Mouse (Mus musculus) embryonic facial prominence, embryonic 12.5 days (tissue): Measurements from ENCODE around the gene 1190002N15Rik. TPM values are rescaled to one million over a fixed set of nuclear protein-coding genes. Genes with fewer than 3 reads are reported as not detected.

ENCODE experiments used
- ATAC-seq: fragments of 200-750 bp; cut with Nextera tagmentation; 2 replicates; pipeline ENCODE4 v1.8.0; 2017; ENCODE audit not compliant: insufficient number of reproducible peaks, insufficient read depth, low FRiP score, low TSS enrichment
- H3K27ac ChIP-seq: fragments of 300-500 bp; sonication (generic); 2 replicates; pipeline ENCODE4 v1.5.1; 2016; ENCODE audit warnings: mild to moderate bottlenecking
- H3K27me3 ChIP-seq: fragments of 300-500 bp; sonication (generic); 2 replicates; pipeline ENCODE4 v1.6.1; 2016; ENCODE audit warnings: mild to moderate bottlenecking, moderate library complexity
- H3K36me3 ChIP-seq: fragments of 300-500 bp; sonication (generic); 2 replicates; pipeline ENCODE4 v1.6.1; 2016; ENCODE audit warnings: mild to moderate bottlenecking
- H3K4me1 ChIP-seq: fragments of 300-500 bp; sonication (generic); 2 replicates; pipeline ENCODE4 v1.6.1; 2016
- H3K4me2 ChIP-seq: fragments of 300-500 bp; sonication (generic); replicated peaks from 2 replicates; pipeline ENCODE4 v1.6.1; 2016; ENCODE audit warnings: mild to moderate bottlenecking, moderate library complexity
- H3K4me3 ChIP-seq: fragments of 300-500 bp; sonication (generic); 2 replicates; pipeline ENCODE4 v1.5.1; 2016; ENCODE audit warnings: mild to moderate bottlenecking
- H3K9ac ChIP-seq: fragments of 300-500 bp; sonication (generic); 2 replicates; pipeline ENCODE4 v1.6.1; 2016; ENCODE audit warnings: mild to moderate bottlenecking, moderate library complexity
- H3K9me3 ChIP-seq: fragments of 300-500 bp; sonication (generic); 2 replicates; pipeline ENCODE4 v1.6.1; 2016; ENCODE audit warnings: mild to moderate bottlenecking, moderate library complexity
- WGBS: fragments of 180-500 bp; shearing (Covaris S2); methylation state at CpG from one replicate; pipeline ENCODE4 v1.1.7; 2016; 5-methylcytosine and 5-hydroxymethylcytosine counted together
- polyA plus RNA-seq: library from polyadenylated mRNA; unstranded; fragments of >200 nt; fragmentation: Nextera tagmentation; extraction: Ambion mirVana; gene quantifications from 2 replicates; pipeline ENCODE4 v1.2.1, GENCODE M21; 2016

1190002N15Rik gene
- polyA plus RNA-seq, 1 experiment from 2014 or later: 29.9 TPM

DNA sequence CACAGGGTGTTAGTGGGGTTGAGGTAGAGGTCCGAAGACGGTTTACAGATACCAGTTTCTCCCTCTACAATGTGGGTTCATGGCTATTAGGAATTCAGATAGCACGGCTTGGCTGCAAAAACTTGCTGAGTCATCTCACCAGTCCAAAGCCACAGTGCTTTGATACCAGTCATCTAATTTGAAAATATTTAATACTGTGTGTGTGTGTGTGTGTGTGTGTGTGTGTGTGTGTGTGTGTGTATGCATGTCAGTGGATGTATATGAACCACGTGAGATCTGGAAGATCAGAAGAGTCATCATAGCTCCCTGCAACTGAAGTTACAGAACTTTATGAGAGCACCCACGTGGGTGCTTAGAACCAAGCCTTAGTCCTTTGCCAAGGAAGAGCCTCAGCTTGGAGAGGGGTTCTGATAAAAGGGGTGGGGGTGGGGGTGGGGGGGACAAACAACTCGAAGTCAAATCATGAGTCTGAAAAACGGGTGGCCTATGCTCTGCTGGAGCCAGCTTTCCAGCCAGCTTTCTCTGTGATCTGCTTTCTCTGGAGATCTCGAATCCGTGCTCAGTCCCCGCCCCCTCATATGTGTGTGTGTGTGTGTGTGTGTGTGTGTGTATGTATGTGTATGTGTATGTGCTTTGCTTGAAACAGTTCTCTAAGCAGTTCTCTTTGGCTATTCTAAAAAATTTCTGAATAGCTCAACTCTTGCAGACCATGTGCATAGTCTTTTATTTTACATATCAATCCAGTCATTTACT lies 2.6 kb upstream of the 1190002N15Rik start:
- Histone ChIP-seq H3K4me2 (no peak overlapping the region), H3K9ac (no peak overlapping the region), H3K27me3 (no peaks in the 10 kb centered on the region), H3K4me3 (no peak overlapping the region), H3K27ac (no peak overlapping the region), H3K4me1 (no peaks in the 10 kb centered on the region; the same call in 1 of the 2 replicates), H3K9me3 (no peaks in the 10 kb centered on the region), H3K36me3 (no peaks in the 10 kb centered on the region)
- ATAC-seq: no peak
- 61% methylated on average over 10 of the region's 10 CpGs for WGBS

DNA sequence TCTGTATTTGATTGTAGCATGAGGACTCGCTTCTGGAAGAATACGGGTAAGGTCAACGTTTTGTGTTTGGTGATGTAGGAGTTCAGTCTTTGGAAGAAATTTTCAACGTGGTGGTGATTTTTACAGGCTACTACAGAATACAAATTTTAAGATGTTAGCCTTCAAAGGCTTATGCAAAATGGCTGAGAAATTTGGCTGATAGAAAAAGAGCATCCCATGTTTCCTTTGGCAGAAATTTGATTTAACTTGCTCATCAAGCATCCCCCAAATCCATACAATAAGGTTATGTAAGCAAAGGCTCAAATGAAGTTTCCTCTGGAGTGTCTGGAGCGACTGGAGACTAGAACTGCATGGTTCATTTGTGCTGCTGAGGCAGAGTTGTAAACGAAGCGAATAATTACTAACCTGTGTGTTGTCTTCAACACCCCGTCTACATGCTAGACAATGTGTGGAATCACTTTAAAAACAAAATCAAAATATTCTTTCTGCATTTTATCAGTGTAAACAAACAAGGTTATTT lies 1.5 kb upstream of the 1190002N15Rik start:
- peak overlapping the region; percentile 85; the same call in 1 of the 2 replicates for H3K9ac ChIP-seq
- peak overlapping the region; percentile 76 for H3K4me3 ChIP-seq
- H3K36me3 ChIP-seq: no peaks in the 10 kb centered on the region
- H3K27me3 ChIP-seq: no peaks in the 10 kb centered on the region
- peak overlapping the region; percentile 81 for H3K4me2 ChIP-seq
- no peak overlapping the region for H3K27ac ChIP-seq
- peaks cover under 1% of the 10 kb centered on the region for H3K4me1 ChIP-seq
- ATAC-seq: no peak
- 33% methylated on average over 8 of the region's 8 CpGs for WGBS
- no peaks in the 10 kb centered on the region for H3K9me3 ChIP-seq

DNA sequence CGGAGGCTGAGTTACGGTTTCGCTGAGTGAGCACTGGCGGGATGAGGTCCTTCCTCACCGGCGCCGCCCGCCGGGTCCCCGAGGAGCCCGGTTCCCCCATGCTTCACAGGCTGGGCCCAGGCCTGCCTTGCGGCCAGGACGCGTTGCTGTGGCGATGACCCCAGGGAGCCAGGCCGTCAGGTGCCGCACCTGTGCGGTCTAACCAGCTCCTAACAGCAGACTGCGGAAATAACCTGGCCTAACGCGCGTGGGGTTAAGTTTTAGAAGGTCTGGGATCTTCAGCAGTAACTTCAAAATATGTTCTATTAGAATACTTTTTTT lies 902 bp upstream of the 1190002N15Rik start:
- under 1% methylated on average over 22 of the region's 22 CpGs for WGBS
- H3K4me3 ChIP-seq: peak overlapping the region; percentile 76
- H3K9me3 ChIP-seq: no peaks in the 10 kb centered on the region
- peak; percentile 25; the same call in 1 of the 2 replicates for ATAC-seq
- no peaks in the 10 kb centered on the region for H3K27me3 ChIP-seq
- H3K9ac ChIP-seq: peak overlapping the region; percentile 85
- peaks cover 4% of the 10 kb centered on the region for H3K4me1 ChIP-seq
- peak overlapping the region; percentile 81 for H3K4me2 ChIP-seq
- no peaks in the 10 kb centered on the region for H3K36me3 ChIP-seq
- peak overlapping the region; percentile 97 for H3K27ac ChIP-seq

DNA sequence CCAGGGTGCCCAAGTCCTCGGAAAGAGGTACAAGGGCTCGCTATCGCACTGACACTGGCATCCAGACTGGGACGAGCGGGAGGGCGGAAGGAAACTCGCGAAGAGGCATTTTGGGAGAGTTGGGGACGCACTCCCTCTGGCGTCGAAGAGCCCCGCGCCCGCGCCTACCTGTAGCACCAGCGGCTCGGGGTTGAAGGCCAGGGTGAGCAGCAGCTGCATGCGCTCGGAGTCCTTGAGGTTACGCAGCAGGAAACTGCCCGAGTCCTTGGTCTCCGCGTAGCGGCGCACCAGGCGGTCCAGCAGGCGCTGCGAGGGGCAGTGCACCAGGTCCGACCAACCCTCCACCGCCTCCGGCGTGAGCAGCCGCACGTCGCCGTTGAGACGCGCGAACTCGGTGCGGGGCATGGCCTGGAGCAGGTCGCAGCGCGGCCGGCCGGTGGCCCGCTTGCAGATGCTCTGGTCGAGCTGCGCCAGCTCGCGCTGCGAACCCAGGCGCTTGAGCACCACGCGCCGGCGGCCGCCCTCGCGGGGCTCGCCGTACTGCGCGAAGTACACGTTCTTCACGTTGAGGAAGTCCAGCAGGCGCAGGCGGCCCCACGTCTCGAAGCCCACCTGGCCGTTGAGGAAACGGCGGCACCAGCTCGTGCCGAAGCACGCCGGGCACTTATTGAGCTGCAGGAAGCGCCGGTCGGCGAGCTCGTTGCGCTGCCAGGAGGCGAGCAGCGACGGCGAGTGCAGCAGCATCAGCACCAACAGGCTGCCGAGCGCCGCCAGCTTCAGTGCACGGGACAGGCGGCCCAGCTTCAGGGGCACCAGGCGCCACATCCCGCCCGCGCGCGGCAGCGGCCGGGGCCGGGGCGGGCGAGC lies 597 bp downstream of the 1190002N15Rik start:
- no peaks in the 10 kb centered on the region for H3K36me3 ChIP-seq
- peak overlapping the region; percentile 76 for H3K4me3 ChIP-seq
- under 1% methylated on average over 103 of the region's 103 CpGs for WGBS
- peak overlapping the region; percentile 81 for H3K4me2 ChIP-seq
- peak; percentile 52 for ATAC-seq
- H3K9ac ChIP-seq: peak overlapping the region; percentile 85
- peaks cover 4% of the 10 kb centered on the region for H3K4me1 ChIP-seq
- H3K27ac ChIP-seq: peak overlapping the region; percentile 97
- no peaks in the 10 kb centered on the region for H3K27me3 ChIP-seq
- no peaks in the 10 kb centered on the region for H3K9me3 ChIP-seq

DNA sequence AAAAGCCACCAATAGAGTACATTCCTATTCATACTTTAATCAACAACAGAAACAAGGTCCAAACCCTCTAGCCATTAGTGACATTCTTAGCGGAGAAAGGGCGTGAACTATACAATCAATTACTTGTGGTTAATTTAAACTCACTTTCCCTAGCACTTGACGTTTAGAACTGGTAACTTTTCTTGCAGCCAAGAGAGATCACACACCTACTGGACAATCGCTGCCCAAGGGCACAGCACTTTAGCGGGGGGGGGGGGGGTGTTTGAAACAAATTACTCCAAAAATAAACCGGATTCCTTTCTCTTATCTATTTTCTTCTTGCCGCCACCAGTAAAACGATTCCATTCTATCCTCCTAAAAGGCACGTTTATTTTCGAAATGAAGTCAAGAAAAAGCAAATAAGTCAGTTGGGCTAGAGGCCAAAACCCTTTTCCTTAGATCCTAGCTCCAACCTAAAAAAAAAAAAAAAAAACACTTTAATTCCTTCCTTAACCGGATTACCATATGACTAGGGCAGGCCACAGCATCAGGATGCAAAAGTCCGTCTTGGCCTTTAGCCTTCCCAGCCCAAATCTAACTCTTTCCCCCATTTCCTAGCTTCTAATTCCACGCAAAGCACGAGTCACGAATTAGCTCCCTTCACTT lies 1.5 kb downstream of the 1190002N15Rik start:
- Histone ChIP-seq H3K36me3 (no peaks in the 10 kb centered on the region), H3K27ac (peak overlapping the region; percentile 97), H3K9ac (peak overlapping the region; percentile 85), H3K27me3 (no peaks in the 10 kb centered on the region), H3K4me3 (peak overlapping the region; percentile 76), H3K9me3 (no peaks in the 10 kb centered on the region), H3K4me2 (peak overlapping the region; percentile 81), H3K4me1 (peaks cover 4% of the 10 kb centered on the region)
- no peak for ATAC-seq
- under 1% methylated on average over 15 of the region's 15 CpGs for WGBS

DNA sequence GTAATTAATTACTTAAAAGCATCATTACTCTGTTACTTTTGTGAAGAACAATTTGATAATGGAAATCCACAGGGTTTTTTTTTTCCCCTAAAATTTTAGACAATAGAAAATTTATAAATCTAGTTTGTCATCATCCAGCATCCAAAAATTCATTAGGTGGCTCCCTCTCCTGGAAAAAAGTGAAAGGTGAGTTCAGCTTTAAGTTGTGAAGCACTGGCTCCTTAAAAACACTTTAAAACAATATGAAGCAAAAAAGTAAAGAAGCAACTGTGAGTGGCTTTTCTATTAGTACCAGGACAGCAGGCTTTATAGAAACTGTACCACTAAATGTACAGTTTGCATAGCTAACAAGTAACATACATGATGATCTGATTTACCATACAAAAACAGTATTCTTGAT lies 3.1 kb downstream of the 1190002N15Rik start:
- peaks cover 7% of the 10 kb centered on the region for H3K4me1 ChIP-seq
- no peaks in the 10 kb centered on the region for H3K9me3 ChIP-seq
- H3K4me3 ChIP-seq: peak overlapping the region; percentile 76; the same call in 1 of the 2 replicates
- no peaks in the 10 kb centered on the region for H3K36me3 ChIP-seq
- no peak for ATAC-seq
- no peak overlapping the region for H3K27ac ChIP-seq
- no peak overlapping the region for H3K9ac ChIP-seq
- H3K4me2 ChIP-seq: peak overlapping the region; percentile 81
- no peaks in the 10 kb centered on the region for H3K27me3 ChIP-seq

DNA sequence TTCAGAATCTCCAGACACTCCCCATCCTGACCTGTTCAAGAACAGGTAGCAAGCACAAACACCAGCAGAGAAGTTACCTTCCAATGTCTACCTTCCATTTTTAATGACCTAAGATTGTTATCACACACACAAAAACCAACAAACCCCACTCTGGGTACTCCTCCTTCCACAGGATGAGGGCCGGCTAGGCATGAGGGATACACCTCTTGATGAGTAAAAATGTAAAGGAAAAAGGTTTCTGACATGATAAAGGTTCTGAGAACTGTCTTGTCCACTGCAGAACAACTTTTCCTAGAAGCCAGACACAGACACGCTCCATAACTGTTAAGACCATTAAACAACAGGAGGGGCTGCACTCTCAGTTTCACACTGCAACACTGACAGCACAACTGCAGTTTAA lies 3.7 kb downstream of the 1190002N15Rik start:
- H3K27ac ChIP-seq: no peak overlapping the region
- 63% methylated on average over 2 of the region's 2 CpGs for WGBS
- H3K4me3 ChIP-seq: peak overlapping the region; percentile 19; the same call in 1 of the 2 replicates
- ATAC-seq: no peak
- no peak overlapping the region for H3K9ac ChIP-seq
- peaks cover 7% of the 10 kb centered on the region for H3K4me1 ChIP-seq
- H3K9me3 ChIP-seq: no peaks in the 10 kb centered on the region
- no peaks in the 10 kb centered on the region for H3K36me3 ChIP-seq
- H3K4me2 ChIP-seq: peak overlapping the region; percentile 38
- H3K27me3 ChIP-seq: no peaks in the 10 kb centered on the region

DNA sequence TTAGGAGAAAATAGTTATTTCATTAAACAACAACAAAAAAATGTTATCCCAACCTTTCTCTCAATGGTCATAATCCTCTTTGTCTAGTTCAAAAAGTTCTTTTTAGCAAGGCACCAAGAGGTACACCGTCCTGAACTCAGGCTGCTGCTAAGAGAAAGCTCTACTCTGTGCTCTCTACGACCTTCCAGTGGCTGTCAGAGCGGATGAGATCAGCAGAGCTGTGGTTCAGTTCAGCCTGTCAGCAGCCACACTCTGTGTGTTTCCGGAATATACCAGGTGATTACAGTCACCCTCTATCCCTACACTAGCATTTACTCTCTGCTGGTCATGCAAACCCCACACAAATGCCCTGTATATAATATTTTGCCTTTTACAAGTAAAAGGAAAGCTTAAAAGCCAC lies 4.2 kb downstream of the 1190002N15Rik start:
- H3K4me3 ChIP-seq: no peak overlapping the region
- 37% methylated on average over 4 of the region's 4 CpGs for WGBS
- H3K27me3 ChIP-seq: no peaks in the 10 kb centered on the region
- no peaks in the 10 kb centered on the region for H3K9me3 ChIP-seq
- peaks cover 7% of the 10 kb centered on the region for H3K4me1 ChIP-seq
- ATAC-seq: no peak
- no peak overlapping the region for H3K9ac ChIP-seq
- peak overlapping the region; percentile 38 for H3K4me2 ChIP-seq
- H3K36me3 ChIP-seq: no peaks in the 10 kb centered on the region
- no peak overlapping the region for H3K27ac ChIP-seq

DNA sequence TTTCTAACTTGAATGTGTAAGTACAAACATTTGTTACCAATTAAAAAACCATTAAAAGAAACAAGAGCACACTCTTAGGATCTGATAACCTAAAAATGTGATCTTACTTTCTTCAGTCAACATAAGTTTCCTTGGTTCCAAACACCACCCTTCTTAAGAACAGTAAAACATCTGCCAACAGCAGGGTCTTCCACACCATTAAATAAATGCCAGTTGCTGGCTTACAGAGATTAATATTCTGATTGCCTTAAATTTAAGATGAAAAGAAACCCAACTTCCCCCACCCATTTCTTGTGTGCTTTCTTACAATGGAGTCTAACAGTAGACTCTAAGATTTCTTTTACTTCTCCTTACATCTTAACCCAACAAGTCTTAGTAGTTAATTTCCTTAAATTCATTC lies 7.9 kb downstream of the 1190002N15Rik start:
- Histone ChIP-seq H3K4me1 (peaks cover 7% of the 10 kb centered on the region; the same call in 1 of the 2 replicates), H3K4me3 (no peak overlapping the region), H3K4me2 (no peak overlapping the region), H3K27me3 (no peaks in the 10 kb centered on the region), H3K36me3 (no peaks in the 10 kb centered on the region), H3K27ac (no peak overlapping the region), H3K9me3 (no peaks in the 10 kb centered on the region), H3K9ac (no peak overlapping the region)
- no peak for ATAC-seq

DNA sequence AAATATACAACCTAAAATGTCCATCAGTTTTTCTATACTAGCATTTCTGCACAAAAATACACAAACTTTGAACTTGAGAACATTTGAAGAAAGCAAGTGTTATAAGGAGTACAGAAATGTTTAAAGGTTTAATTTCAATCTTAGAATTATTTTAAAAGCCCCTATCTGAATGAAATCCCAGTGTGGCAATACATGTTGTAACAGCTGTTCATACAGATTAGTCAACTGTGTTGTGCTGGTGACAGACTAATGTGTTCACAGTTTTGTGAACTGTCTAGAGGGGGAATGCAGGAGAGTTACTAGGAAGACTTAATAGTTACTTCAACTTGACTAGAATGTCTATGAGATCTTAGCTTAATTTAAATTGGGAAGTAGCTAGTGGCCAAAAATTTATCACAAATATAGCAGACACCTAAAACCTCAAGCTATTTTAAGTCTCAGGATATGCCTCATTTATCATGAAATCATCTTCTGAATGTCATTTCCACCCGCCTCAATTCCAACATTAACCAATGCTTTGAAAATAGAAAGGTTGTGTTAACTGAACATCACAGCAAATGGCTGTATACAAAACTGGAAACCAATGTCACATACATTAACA lies 8.6 kb downstream of the 1190002N15Rik start:
- Histone ChIP-seq H3K27me3 (no peaks in the 10 kb centered on the region), H3K9me3 (no peaks in the 10 kb centered on the region), H3K4me1 (peaks cover 5% of the 10 kb centered on the region; the same call in 1 of the 2 replicates), H3K27ac (no peak overlapping the region), H3K9ac (no peak overlapping the region), H3K36me3 (no peaks in the 10 kb centered on the region), H3K4me2 (no peak overlapping the region), H3K4me3 (no peak overlapping the region)
- WGBS: 64% methylated on average over 1 of the region's 1 CpGs
- no peak for ATAC-seq

DNA sequence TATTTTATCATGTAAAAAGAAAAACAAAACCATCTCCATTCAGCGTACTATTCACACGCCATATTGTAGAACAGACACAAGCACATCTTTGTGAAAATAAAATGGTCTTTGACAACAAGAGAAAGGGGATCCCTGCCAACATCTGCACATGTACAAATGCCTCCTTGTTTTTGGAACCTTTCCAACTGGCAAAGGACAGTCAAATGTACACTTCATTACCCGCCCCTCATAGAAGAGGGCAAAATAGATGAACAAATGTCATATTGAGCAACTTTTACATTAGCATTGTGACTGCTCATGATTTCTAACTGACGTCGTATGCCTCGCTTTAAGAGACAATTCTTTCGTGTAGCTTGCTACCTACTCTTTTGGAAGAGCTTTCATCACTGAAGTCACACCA lies 11.4 kb downstream of the 1190002N15Rik start:
- Histone ChIP-seq H3K9me3 (no peaks in the 10 kb centered on the region), H3K27me3 (no peaks in the 10 kb centered on the region), H3K36me3 (no peaks in the 10 kb centered on the region), H3K4me3 (no peak overlapping the region), H3K4me1 (peaks cover 3% of the 10 kb centered on the region; the same call in 1 of the 2 replicates), H3K4me2 (no peak overlapping the region), H3K27ac (no peak overlapping the region), H3K9ac (no peak overlapping the region)
- WGBS: 71% methylated on average over 7 of the region's 7 CpGs
- no peak for ATAC-seq
